Mouse (Mus musculus): Measurements from ENCODE around the gene Prickle1. TPM values are rescaled to one million over a fixed set of nuclear protein-coding genes. Genes with fewer than 3 reads are reported as not detected.

Gene Prickle1
- polyA plus RNA-seq, 1 experiment from 2014 or later, result 26.1 TPM

GRCm38 (mm10) chr15:93576361-93576760 lies 19.3 kb downstream of the Prickle1 start:
- no peaks in the 10 kb centered on the region for H3K9me3 ChIP-seq (ENCODE audit: low read length)
- WGBS, result 83% methylated on average over 9 of the region's 9 CpGs
- H3K27me3 ChIP-seq (replicated peaks; ENCODE audit: insufficient read depth, low read length), result no peaks in the 10 kb centered on the region
- H3K4me2 ChIP-seq (replicated peaks; ENCODE audit: low read depth, low read length), result no peak overlapping the region
- H3K27ac ChIP-seq (ENCODE audit: low read length), result no peak overlapping the region
- H3K36me3 ChIP-seq (ENCODE audit: insufficient read depth, low read length), result no peaks in the 10 kb centered on the region
- TF ChIP-seq CTCF (IDR thresholded peaks at IDR 0.05) (no peak), EP300 (IDR thresholded peaks at IDR 0.05) (no peak)
- DNase-seq (ENCODE audit: low spot score) (no peak), ATAC-seq (no peak)
- no peaks in the 10 kb centered on the region for H3K4me1 ChIP-seq (ENCODE audit: insufficient read depth, low read depth, low read length)
- H3K4me3 ChIP-seq (ENCODE audit: low read depth, low read length), result no peak overlapping the region
- no peak overlapping the region for H3K9ac ChIP-seq (replicated peaks; ENCODE audit: low read depth)

GRCm38 (mm10) chr15:93575884-93576283 lies 19.8 kb downstream of the Prickle1 start:
- Histone ChIP-seq H3K9ac (replicated peaks; ENCODE audit: low read depth) (no peak overlapping the region), H3K9me3 (ENCODE audit: low read length) (no peaks in the 10 kb centered on the region), H3K36me3 (ENCODE audit: insufficient read depth, low read length) (no peaks in the 10 kb centered on the region), H3K4me2 (replicated peaks; ENCODE audit: low read depth, low read length) (no peak overlapping the region), H3K27me3 (replicated peaks; ENCODE audit: insufficient read depth, low read length) (no peaks in the 10 kb centered on the region), H3K4me1 (ENCODE audit: insufficient read depth, low read depth, low read length) (no peaks in the 10 kb centered on the region), H3K27ac (ENCODE audit: low read length) (no peak overlapping the region), H3K4me3 (ENCODE audit: low read depth, low read length) (no peak overlapping the region)
- WGBS, result 6% methylated on average over 5 of the region's 5 CpGs
- peak; percentile 94 for DNase-seq (ENCODE audit: low spot score)
- ATAC-seq, result peak; percentile 77
- TF ChIP-seq EP300 (IDR thresholded peaks at IDR 0.05), result peak; percentile 34; the same call in 1 of the 2 replicates
- TF ChIP-seq CTCF (IDR thresholded peaks at IDR 0.05), result peak; percentile 88

- Histone ChIP-seq H3K4me1 (ENCODE audit: insufficient read depth, low read depth, low read length) (no peaks in the 10 kb centered on the region), H3K27me3 (replicated peaks; ENCODE audit: insufficient read depth, low read length) (no peaks in the 10 kb centered on the region), H3K27ac (ENCODE audit: low read length) (no peak overlapping the region), H3K9ac (replicated peaks; ENCODE audit: low read depth) (no peak overlapping the region), H3K4me2 (replicated peaks; ENCODE audit: low read depth, low read length) (no peak overlapping the region), H3K9me3 (ENCODE audit: low read length) (no peaks in the 10 kb centered on the region), H3K36me3 (ENCODE audit: insufficient read depth, low read length) (no peaks in the 10 kb centered on the region), H3K4me3 (ENCODE audit: low read depth, low read length) (no peak overlapping the region)
- ATAC-seq (no peak), DNase-seq (ENCODE audit: low spot score) (no peak)
- TF ChIP-seq CTCF (IDR thresholded peaks at IDR 0.05) (no peak), EP300 (IDR thresholded peaks at IDR 0.05) (no peak)
- 94% methylated on average over 10 of the region's 10 CpGs for WGBS
These were observed 22.8 kb downstream of the Prickle1 start for GRCm38 (mm10) chr15:93572889-93573288.

- Histone ChIP-seq H3K4me1 (ENCODE audit: insufficient read depth, low read depth, low read length) (no peaks in the 10 kb centered on the region), H3K9ac (replicated peaks; ENCODE audit: low read depth) (no peak overlapping the region), H3K9me3 (ENCODE audit: low read length) (no peaks in the 10 kb centered on the region), H3K4me2 (replicated peaks; ENCODE audit: low read depth, low read length) (no peak overlapping the region), H3K27me3 (replicated peaks; ENCODE audit: insufficient read depth, low read length) (no peaks in the 10 kb centered on the region), H3K27ac (ENCODE audit: low read length) (no peak overlapping the region), H3K36me3 (ENCODE audit: insufficient read depth, low read length) (no peaks in the 10 kb centered on the region), H3K4me3 (ENCODE audit: low read depth, low read length) (no peak overlapping the region)
- TF ChIP-seq EP300 (IDR thresholded peaks at IDR 0.05) (no peak), CTCF (IDR thresholded peaks at IDR 0.05) (no peak)
- no peak for ATAC-seq
- WGBS, result 67% methylated on average over 11 of the region's 11 CpGs
- DNase-seq (ENCODE audit: low spot score), result no peak
These were observed 24.7 kb downstream of the Prickle1 start for GRCm38 (mm10) chr15:93570881-93571495.

- Histone ChIP-seq H3K9me3 (ENCODE audit: low read length) (no peaks in the 10 kb centered on the region), H3K27me3 (replicated peaks; ENCODE audit: insufficient read depth, low read length) (no peaks in the 10 kb centered on the region), H3K9ac (replicated peaks; ENCODE audit: low read depth) (no peak overlapping the region), H3K4me3 (ENCODE audit: low read depth, low read length) (no peak overlapping the region), H3K4me2 (replicated peaks; ENCODE audit: low read depth, low read length) (no peak overlapping the region), H3K36me3 (ENCODE audit: insufficient read depth, low read length) (no peaks in the 10 kb centered on the region), H3K4me1 (ENCODE audit: insufficient read depth, low read depth, low read length) (no peaks in the 10 kb centered on the region), H3K27ac (ENCODE audit: low read length) (no peak overlapping the region)
- ATAC-seq, result no peak
- TF ChIP-seq EP300 (IDR thresholded peaks at IDR 0.05), result no peak
- no peak for TF ChIP-seq CTCF (IDR thresholded peaks at IDR 0.05)
- DNase-seq (ENCODE audit: low spot score), result no peak
- 88% methylated on average over 3 of the region's 3 CpGs for WGBS
These were observed 26.8 kb downstream of the Prickle1 start for GRCm38 (mm10) chr15:93568911-93569310.

- 46% methylated on average over 14 of the region's 14 CpGs for WGBS
- H3K4me3 ChIP-seq (ENCODE audit: low read depth, low read length), result no peak overlapping the region
- H3K36me3 ChIP-seq (ENCODE audit: insufficient read depth, low read length), result no peaks in the 10 kb centered on the region
- H3K27me3 ChIP-seq (replicated peaks; ENCODE audit: insufficient read depth, low read length), result no peaks in the 10 kb centered on the region
- no peak overlapping the region for H3K4me2 ChIP-seq (replicated peaks; ENCODE audit: low read depth, low read length)
- H3K27ac ChIP-seq (ENCODE audit: low read length), result no peak overlapping the region
- peak; percentile 20 for DNase-seq (ENCODE audit: low spot score)
- H3K4me1 ChIP-seq (ENCODE audit: insufficient read depth, low read depth, low read length), result no peaks in the 10 kb centered on the region
- no peak for ATAC-seq
- TF ChIP-seq CTCF (IDR thresholded peaks at IDR 0.05) (no peak), EP300 (IDR thresholded peaks at IDR 0.05) (no peak)
- no peaks in the 10 kb centered on the region for H3K9me3 ChIP-seq (ENCODE audit: low read length)
- no peak overlapping the region for H3K9ac ChIP-seq (replicated peaks; ENCODE audit: low read depth)
These were observed 28.0 kb downstream of the Prickle1 start for GRCm38 (mm10) chr15:93567546-93568307.

All from lung, postnatal 0 days (tissue).